Mouse (Mus musculus) kidney, adult 2 months (tissue): ENCODE measurements at regions not wholly inside any gene's neighbourhood (a gene's known extent, or its start where the extent isn't known, plus 50 kb on each side); places are given as distances from the start of the nearest gene placed in this dataset.

Source experiments
- CTCF ChIP-seq: fragments of 200-500 bp; conservative IDR thresholded peaks from 2 replicates; pipeline ENCODE4 v1.5.1; 2011; ENCODE audit warnings: low read depth, mild to moderate bottlenecking, control low read depth, low read length, moderate library complexity, mixed read lengths; ENCODE audit not compliant: insufficient read depth, insufficient read length
- POLR2A ChIP-seq: fragments of 200-500 bp; IDR thresholded peaks from one replicate; pipeline ENCODE4 v1.6.1; 2011; ENCODE audit warnings: low read depth, low read length, control low read depth

- no peak for TF ChIP-seq CTCF
- TF ChIP-seq POLR2A = no peak
Measured at GRCm38 (mm10) chr5:77530376-77530775, 122.5 kb upstream of the Igfbp7 start.
